Mouse (Mus musculus) mesoderm, embryonic 11.5 days (tissue): Measurements from ENCODE around the gene Pgam5.

Experiments
- DNase-seq: peaks from one replicate; pipeline ENCODE4 v3.0.0-alpha.2; 2012; ENCODE audit warnings: low read depth, low spot score

The Pgam5 gene

DNA sequence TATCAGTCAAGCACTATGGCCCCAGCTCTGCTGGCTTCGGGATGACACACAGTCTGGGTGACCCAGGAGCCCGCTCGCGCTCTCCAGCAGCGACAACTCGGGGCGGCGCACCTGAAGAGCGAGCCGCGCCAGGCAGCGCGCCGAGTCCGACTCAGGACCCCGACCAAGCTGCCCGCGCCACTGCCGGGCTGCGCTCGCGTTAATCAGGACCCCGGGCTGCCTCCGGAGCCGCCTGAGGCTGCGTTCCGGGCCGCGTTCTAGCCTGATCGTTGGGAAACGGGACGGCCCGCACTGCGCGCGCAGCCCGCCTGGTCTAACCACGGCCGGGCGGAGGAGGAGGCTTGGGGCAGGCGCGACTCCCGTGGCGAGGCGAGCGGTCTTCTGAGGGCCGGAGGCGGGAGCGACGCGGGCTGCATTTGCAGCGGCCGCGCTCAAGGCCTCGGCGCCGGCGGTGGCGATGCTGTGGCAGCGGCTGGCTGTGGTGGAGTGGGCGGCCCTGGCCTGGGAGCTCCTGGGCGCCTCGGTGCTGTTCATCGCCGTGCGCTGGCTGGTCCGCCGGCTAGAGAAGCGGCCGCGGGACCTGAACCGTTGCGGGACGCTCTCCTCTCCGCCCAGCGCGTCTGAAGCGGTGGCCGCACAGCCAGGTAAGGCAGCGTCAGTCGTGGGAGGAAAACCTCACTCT is 38.8 kb downstream of the Pgam5 start, which contains the start of gene Ankle2:
Gene Ankle2 (plus strand): TSS at position 225 of the 682 bp plus-strand sequence.
- peak; percentile 96 for DNase-seq

GRCm38 (mm10) chr5:110230401-110230779 is 39.3 kb downstream of the Pgam5 start:
- peak; percentile 4 for DNase-seq

DNA sequence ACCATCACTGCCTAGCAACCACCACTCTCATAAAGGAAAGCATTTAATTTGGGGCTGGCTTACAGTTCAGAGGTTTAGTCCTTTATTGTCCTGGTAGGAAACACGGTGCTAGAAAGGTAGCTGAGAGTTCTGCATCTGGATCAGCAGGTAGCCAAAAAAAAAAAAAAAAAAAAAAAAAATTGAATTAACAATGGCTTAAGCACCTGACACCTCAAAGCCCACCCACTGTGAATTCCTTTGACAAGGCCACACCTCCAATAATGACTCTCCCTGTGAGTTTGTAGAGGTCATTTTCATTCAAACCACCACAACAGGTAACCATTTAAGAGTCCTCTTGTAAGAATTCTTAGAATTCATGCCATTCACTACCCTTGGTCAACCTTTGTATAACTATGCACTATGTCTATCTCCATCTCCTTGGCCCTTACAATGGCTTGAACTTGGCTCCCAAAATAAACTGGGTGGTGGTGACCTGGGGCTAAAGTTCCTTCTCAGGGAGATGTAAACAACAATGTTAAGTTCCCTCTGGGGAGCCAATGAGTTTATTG is 42.3 kb downstream of the Pgam5 start:
- no peak for DNase-seq

GRCm38 (mm10) chr5:110225056-110225455 is 44.7 kb downstream of the Pgam5 start:
- no peak for DNase-seq

DNA sequence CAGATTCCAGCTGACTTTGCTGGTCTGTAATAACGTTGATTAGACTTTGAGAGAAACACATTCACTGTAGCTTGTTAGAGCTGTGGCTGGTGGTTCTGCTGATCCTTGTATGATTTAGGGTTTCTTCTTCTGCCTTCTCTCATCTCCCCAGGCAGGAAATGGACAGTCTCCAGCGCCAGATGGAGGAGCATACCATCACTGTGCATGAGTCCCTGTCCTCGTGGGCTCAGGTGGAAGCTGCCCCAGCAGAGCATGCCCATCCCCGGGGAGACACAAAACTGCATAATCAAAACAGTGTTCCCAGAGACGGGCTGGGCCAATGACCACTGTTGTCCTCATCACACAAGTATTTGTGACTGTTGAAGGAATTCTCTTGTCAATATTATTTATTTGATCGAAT is 47.0 kb downstream of the Pgam5 start:
- no peak for DNase-seq

DNA sequence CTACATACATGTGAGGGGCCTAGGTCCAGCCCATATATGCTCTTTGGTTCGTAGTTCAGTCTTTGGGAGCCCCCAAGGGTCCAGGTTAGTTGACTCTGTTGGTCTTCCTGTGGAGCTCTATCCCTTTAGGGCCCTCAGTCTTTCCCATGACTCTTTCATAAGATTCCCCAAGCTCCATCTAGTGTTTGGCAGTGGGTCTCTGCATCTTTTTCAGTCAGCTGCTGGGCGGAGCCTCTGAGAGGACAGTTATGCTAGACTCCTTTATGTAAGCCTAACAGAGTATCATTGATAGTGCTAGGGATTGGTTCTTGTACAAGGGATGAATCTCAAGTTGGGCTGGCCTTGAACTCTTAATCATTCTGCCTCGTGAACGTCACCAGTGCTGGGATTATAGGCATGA is 49.4 kb downstream of the Pgam5 start:
- no peak for DNase-seq

DNA sequence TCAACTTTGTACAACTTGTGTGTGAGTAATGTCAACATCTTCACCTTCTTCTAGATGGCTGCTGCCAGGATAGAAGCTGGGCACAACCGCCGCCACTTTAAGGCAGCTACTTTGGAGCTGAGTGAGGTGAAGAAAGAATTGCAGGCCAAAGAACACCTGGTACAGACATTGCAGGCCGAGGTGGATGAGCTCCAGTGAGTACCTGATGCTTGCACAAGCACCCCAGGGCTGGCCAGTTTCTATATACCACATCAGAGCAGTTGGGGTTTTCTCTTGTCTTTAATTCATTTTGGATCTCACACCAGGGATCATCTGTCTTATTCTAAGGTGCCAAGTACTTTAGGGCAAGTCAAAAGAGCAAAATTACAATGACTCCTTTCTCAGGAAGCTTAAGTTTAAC is 52.9 kb downstream of the Pgam5 start:
- no peak for DNase-seq

DNA sequence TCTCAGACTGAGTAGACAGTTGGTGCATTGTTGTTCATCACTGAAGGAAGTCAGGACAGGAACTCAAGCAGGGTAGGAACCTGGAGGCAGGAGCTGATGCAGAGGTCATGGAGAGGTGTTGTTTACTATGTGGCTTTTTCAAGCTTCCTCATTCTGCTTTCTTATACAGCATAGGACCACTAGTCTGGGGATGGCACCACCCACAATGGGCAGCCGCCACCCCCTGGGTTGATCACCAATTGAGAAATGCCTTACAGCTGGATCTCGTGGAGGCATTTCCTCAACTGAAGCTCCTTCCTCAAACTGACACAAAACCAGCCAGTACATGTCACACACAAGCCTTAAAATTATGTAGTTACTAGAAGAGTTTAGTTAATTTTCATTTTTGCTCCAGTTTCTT is 58.4 kb downstream of the Pgam5 start:
- DNase-seq = no peak
